Mouse (Mus musculus) gastrocnemius, postnatal 36 days (tissue): ENCODE measurements around the gene Adam10. TPM values are rescaled to one million over a fixed set of nuclear protein-coding genes. Genes with fewer than 3 reads are reported as not detected.

ENCODE experiments used
- DNase-seq, 2 experiments: peaks; one replicate each; pipeline ENCODE4 v3.0.0; 2022
- intact Hi-C: fragments of 180-260 bp; cut with DNase I; formaldehyde crosslinking; loops from one replicate; pipeline ENCODE4 v1.15.1; 2025
- total RNA-seq, 2 experiments: library from RNA; stranded (reverse); gene quantifications; 2 replicates each; pipeline ENCODE4 v1.2.3; 2021

The Adam10 gene
- total RNA-seq, 2 experiments from 2014 or later = 13.6 to 14.5 TPM

DNA sequence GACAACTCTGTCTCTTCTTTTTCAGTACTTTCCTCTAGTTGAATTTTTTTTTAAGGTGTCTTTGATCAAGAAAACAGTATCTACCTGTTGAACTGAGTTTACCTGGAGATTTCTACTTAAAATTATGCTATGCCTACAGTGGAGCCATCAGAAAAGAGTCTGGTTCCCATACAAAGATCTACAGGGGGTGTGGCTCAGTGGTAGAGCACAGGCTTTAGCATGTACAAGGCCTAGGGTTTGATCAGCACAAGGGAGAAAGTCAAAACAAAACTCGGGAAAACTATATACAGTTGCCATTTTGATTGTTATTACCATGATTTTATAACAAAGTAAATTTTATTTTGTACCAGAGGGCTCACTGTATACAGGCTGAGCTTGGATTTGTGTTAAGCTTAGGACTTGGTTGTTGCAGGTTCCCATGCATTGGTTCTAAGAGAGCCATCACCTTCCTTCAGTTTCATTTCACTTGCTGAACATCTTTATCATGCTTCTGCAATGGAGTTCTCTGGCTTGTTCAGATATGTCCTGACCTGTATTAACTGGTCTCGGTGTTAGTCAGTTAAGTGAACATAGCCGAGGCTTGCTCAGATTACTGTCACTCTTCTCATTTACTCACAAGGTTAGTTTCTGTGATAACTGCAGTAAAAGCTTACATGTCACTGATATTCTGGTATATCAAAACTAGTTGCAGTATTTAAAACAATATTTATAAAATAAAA, 72.9 kb downstream of the Adam10 start:
- intact Hi-C loops = no loop called here
- DNase-seq = no peak

DNA sequence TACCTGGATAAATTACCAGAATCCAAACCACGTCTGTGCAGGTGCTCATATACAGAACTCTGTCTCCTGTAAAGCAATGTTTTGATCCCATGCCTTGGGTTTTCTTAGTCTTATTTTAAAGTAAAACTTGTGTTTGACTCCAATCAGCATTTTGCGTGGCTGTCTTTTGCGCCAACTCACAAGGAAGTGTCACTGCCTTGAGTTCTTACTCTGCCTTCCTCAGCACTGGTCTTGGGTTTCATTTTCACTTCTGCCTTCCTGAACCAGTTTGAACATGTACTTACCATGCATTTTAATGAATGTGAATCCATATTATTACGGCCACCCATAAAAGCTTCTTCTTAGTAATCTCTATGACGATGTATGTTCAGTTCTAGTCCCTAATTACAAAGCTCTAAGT, 82.2 kb downstream of the Adam10 start:
- intact Hi-C loops = no loop called here
- no peak for DNase-seq

DNA sequence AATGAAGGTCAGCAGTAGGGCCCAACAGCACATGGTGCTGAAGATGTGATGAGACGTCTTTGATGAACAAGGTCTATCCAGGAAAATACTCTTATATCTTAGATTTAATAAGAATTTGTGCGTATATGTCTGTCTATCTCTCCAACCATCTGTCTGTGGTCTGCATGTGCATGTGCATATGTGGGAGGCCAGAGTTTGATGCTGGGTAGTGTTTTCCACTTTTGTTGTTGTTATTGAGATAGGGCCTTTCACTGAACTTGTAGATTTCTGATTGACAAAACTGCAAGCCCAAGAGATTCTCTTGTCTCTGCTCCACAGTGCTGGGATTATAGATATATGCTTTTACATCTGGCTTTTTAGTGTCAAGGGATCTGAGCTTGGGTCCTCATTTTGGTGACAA, 96.7 kb downstream of the Adam10 start:
- intact Hi-C loops = no loop called here
- no peak for DNase-seq

DNA sequence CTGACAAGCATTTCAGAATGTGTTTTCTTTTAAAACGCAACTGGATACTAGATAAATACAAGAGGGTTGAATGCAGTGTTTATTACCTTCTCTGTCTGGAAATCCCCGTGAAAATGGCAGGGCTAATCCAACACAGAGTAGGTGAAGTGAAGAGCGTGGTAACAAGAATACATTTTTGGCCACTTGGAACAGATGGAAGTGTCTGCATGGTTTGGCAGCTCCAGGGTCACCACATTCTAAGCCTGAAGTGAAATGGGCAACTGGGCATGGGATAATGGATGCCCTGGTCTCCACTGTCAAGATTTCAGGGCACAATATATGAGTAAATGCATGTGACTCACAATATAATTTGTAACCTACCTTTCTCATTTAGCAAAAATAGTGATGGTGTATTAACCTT, 103.4 kb downstream of the Adam10 start:
- DNase-seq = no peak
- intact Hi-C loops = no loop called here

DNA sequence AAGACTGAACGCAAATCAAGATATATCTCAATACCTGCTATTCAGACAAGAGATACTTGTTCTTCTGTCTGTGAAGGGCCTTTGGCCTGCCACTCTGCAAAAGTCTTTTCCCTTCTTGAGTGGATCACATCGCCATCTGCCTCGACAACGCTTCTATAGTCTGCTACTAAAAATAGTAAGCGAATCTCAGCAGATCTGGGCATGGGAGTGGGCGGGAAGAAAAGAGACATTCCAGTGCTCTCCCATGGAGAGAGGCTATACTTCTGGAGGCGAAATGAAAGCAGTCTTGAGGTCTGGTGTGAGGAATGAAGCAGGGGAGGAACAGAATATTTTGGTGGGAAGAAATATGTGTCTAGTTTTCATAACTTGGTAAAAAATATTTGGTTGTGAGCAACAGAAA, 109.9 kb downstream of the Adam10 start:
- no peak for DNase-seq
- intact Hi-C loops = no loop called here

DNA sequence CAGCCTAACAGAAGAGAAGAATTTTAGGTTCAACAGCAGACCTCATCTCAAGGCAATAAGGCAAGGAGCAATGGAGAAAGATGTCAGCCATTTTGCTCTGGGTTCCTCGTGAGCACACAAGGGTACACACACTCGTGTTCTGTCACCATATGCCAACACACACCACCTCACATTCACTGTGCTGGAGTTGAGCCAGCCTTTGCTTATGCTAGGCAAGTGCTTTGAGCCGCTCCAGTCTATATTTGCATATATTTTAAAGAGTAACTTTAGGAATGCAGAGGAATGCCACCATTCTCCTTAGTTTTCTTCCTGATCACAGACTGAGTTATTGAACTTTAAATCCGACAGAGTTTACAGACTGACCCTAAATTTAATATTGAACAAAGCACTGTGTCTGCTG, 111.8 kb downstream of the Adam10 start:
- DNase-seq = no peak
- intact Hi-C loops = no loop called here

DNA sequence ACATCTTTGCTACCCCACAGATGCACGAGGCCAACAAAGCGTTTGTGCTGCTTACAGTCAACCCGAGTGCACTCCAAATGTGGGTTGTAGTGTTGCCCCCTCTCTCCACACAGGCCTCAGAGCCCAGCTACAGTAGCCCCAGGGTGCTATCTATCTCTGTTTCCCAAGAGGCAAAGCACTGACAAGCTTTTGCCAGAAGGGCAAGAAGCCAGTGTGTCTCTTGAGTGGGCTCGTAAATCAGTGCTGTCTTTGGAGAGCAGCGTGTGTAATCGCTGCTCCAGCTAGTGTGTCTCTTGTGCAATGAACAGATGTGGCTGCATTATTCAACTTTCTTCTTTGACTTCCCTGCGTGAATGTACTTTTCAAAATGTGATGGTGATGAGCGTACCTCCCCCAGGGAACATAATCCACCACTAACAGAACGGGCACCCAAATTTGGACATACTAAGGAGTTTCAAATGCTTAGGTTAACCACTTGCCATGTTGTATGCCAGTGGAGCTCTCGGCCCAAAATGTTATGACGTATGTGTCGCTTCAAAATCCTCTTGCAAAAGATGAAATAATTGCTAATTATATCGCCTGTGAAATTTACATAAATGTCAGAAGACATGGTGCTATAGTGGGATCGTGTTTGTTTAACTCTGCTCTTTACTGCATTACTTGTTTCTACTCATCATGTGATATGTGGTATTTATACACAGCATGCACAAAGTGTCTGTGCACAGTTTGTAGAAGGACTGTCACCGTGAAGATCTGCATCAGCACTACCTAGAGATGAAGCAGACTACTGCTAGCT, 116.0 kb downstream of the Adam10 start:
- intact Hi-C loops = no loop called here
- DNase-seq = no peak

DNA sequence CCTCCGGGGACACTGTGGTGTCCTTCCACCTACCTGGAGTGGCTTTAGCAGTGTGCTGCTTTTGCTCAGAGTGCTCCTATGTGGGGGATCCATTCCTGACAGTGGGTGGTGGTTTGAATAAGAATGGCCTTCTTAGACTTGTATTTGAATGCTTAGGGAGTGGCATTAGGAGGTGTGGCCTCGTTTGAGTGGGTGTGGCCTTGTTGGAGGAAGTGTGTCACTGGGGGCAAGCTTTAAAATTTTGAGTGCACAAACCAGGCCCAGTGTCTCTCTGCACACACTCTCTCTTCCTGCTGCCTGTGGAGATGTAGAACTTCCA, 116.6 kb downstream of the Adam10 start:
- intact Hi-C loops = no loop called here
- DNase-seq = no peak

DNA sequence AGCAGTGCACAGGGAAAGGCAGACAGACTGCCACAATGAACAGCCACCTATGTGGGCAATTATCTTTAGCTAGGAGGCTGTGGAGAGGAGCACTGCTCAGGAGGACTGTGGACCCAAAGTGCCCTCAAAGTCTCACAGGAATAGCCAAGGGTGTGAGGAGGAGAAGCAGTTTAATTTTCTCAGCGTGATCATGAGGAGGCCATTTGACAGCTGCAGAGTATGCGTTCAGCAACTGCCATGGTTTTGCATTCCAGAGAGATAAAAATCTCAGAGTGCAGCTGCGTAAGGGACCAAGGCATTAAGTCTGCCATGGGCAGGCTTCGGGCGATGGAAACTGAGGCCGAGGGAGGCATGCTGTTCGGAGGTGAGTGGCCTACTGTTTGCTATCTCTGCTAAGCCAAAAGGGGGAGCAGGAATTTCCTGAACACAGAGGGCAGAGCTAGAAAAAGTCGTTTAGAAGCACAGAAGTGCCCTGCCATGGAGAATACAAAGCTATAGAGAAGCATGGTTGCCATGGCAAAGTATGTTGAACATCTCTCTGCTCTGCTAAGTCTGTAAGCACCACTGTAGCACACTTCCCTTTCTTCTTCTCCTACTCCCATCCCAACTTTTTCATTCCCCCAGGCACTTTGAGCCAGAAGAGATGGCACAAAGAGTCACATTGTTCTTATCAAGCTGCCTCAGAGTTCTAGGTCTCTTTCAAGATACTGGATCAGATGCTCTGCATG, 122.0 kb downstream of the Adam10 start:
- intact Hi-C loops = no loop called here
- DNase-seq = no peak

DNA sequence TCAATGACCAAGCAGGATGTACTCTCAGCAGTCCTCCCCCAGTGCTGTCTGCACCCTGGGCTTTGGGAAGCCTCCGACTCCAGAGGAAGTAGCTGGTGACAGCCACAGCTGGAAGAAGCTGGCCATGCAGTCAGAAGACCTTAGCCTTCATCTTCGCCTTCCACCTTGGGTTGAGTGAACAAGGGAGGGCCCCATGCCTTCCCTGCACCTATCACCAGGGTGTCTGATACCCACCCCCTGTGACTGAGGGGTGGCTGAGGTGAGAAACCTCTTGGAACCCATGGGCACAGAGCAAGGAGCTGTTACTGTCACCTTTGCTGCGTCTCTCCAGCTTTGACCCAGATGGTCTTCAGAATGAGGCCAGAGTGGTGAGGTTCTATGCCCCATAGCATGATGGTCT, 123.0 kb downstream of the Adam10 start:
- intact Hi-C loops = no loop called here
- no peak for DNase-seq

DNA sequence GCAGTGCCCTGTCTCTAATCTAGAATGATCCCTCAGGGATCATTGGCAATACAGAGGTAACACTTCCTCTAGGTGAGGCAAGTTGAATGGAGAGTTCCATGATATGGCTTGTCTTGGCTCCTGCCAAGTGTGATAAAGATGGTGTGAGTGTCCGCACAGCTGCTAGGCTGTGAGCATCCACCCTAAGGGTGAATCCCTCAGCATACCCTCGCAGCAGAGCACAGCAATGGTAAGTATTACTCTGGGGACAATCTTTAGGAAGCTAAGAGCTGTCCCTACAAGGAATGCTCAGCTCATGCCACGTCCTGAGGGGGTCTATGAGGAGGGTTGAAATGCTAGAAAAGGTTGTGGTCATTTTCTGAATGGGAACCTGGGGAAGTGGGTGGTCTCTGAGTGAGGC, 124.0 kb downstream of the Adam10 start:
- DNase-seq = no peak
- intact Hi-C loops = no loop called here

DNA sequence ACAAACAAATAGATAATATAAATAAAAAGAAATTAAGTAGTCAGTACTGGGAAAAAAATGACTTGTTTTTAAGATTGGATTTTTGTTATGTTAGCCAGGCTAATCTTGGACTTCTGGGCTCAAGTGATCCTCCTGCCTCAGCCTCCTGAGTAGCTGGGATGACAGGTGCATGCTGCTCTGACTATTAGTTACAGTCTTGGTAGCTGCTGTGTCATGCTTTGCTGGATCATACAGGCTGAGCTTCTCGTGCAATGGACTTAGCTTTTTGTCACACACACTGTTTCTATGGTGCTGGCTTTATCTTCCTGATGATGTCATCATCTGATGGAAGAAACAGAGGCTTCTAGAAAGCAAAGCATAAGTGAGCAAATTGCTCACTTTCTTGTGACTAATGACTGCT, 127.3 kb downstream of the Adam10 start:
- DNase-seq = no peak
- intact Hi-C loops = no loop called here

DNA sequence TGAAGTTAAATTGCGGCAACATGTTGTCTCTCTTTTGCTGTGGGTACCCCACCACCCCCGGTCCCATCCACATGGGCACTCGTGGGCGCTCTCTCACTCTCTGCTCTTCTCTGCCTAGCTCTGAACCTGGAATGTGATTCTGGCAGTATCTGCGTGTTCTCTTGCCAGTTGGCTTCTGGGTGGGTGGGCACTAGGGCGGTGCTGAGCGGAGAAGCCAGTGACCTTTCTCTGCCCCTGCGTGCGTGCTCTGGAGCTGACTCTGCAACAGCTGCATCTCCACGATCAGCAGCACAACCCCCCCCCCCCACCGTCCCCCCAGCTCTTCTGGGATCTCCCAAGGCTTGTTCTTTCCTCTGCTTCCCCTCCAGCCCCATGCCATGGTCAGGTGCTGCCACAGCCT, 128.9 kb downstream of the Adam10 start:
- intact Hi-C loops = no loop called here
- DNase-seq = no peak

DNA sequence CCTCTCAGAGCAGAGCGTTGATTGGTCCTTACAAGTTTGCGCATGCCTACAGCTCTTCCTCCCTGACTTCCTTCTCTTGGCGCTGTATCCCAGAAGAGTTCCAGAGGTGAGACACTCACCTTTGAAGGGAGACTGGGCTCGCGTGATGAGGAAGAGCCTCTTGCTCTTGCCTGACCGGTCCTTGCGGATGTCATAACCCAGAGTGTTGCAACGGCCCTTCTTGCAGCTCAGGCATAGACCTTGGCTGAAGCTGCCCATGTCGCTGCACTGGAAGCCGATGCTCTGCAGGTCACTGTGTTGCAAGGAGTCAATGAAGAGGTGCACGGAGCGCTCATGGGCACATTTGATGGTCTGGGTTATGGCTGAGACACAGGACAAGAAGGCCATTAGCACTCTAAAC, 133.8 kb downstream of the Adam10 start:
- no peak for DNase-seq
- intact Hi-C loops = no loop called here

DNA sequence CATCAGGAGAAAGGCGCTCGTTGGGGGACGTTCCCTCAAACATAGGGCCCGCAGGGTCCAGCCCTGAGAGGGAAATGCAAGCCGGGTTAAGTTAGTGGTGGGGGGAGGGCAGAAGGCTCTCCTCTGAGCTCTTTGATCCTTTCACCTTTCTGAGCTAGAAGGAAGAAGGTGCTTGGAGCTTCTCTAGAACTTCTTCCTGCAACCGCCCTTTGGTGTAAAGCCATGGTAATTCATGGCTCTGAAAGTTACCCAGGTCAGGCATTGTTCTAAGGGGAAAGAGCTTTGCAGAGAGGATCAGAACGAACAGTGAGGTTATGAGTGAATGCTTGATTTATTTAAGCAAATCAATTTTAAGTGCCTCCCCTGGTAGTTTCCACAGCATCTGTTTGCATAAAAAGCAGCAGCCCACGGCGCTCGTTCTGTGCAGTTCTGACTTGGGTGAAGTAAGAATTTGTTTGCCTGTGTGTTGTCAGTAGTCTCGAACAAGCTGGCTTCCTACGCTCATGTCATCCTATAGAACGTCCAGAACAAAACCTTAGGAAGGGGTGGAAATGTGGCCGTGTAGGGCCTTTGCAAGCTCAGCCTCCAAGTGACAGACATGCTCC, 138.0 kb downstream of the Adam10 start:
- intact Hi-C loops = no loop called here

DNA sequence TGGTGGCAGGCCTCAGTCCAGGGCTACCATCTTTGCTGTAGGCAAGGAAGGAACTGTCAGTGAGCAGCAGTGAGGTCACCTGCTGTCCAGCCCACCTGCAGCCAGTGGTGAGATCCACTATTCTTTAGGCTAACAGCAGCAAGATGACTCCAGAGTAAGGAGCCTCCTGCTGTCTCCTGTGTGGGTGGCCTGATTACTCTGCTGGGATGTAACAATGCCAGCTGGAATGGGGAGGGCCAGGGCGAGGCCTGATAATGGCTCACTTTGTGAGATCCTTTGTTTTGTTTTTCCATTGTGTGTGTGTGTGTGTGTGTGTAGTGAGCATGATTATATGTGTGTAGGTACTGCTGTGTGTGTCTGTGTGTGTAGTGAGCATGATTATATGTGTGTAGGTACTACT, 138.6 kb downstream of the Adam10 start:
- intact Hi-C loops = no loop called here
- no peak for DNase-seq

More for the DNA sequence above, 138.0 kb downstream of the Adam10 start:
- no peak for DNase-seq

DNA sequence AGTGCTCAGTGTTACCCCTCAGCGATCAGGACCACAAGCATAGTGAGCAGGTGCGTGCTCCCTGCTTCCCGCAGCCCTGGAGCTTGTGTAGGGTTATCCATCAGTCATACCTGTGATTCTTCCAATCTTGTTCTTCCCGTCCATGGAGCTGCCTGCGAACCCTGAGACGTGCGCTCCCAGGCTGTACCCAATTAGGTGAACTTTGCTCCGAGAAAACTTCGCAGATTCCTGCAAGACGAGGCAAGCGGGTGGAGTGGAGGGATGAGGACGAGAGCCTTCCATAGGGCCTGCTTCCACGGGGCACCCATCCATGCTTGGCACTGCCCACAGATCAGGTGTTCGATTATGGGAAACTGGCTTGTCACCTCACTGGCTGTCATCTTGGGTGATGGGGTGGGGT, 139.9 kb downstream of the Adam10 start:
- intact Hi-C loops = no loop called here
- no peak for DNase-seq

DNA sequence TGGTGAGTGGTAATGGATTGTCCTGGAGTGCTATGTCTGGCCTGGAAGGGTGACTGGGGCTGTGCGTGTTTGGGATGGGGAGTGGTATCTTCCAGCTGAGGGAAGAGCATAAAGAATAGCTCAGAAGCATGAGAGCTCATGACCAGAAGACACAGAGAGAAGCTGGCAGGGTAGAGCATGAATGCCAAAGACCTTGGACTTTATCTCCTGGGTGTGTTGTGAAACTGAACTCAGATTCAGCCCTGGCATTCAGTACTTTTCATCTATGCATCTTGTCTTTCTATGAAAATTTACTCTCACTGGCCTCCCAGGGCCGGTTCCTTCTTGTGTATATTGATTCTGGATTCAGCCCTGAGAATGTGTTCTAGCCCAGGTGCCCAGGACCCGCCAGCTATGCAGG, 145.3 kb downstream of the Adam10 start:
- intact Hi-C loops = no loop called here

DNA sequence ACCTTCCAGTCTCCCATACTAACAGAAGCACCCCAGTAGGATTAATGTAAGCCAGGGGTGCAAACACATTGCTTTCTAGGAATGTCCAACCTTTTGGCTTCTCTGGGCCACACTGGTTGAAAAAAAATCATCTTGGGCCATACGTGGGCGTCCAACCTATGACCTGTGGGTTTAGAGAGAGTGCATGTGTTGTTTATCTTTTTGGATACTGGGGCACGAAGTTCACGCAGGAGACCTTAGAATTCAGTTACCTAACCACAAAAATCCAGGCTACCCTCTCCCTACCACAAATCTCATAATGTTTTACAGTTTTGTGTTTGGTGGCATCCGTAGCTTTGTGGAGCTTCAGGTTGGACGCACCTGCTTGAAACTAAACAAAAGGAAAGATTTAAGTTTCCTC, 149.1 kb downstream of the Adam10 start:
- intact Hi-C loops = no loop called here
- DNase-seq = no peak

More for the DNA sequence above, 145.3 kb downstream of the Adam10 start:
- DNase-seq = no peak
